Mouse (Mus musculus) embryonic facial prominence, embryonic 14.5 days (tissue): Measurements from ENCODE around the gene Hcrt. TPM values are rescaled to one million over a fixed set of nuclear protein-coding genes. Genes with fewer than 3 reads are reported as not detected.

Experiments
- ATAC-seq: fragments of 200-750 bp; cut with Nextera tagmentation; 2 replicates; pipeline ENCODE4 v1.8.0; 2017; ENCODE audit warnings: low read depth, moderate number of reproducible peaks, moderate TSS enrichment
- DNase-seq: peaks from one replicate; pipeline ENCODE4 v3.0.0-alpha.2; 2015; ENCODE audit warnings: low spot score
- H3K27ac ChIP-seq: fragments of 300-500 bp; sonication (generic); replicated peaks from 2 replicates; pipeline ENCODE4 v1.5.1; 2014; ENCODE audit warnings: low read depth, mild to moderate bottlenecking, low read length, moderate library complexity
- H3K27me3 ChIP-seq: fragments of 300-500 bp; sonication (generic); replicated peaks from 2 replicates; pipeline ENCODE4 v1.6.1; 2014; ENCODE audit warnings: low read length; ENCODE audit not compliant: control insufficient read depth, insufficient read depth
- H3K36me3 ChIP-seq: fragments of 300-500 bp; sonication (generic); 2 replicates; pipeline ENCODE4 v1.6.1; 2014; ENCODE audit warnings: low read length, mixed read lengths; ENCODE audit not compliant: control insufficient read depth, insufficient read depth
- H3K4me1 ChIP-seq: fragments of 300-500 bp; sonication (generic); 2 replicates; pipeline ENCODE4 v1.6.1; 2014; ENCODE audit warnings: antibody characterized with exemption, low read length; ENCODE audit not compliant: control insufficient read depth, insufficient read depth
- H3K4me2 ChIP-seq: fragments of 300-500 bp; sonication (generic); 2 replicates; pipeline ENCODE4 v1.6.1; 2014; ENCODE audit warnings: low read depth, mild to moderate bottlenecking, low read length, moderate library complexity, mixed read lengths
- H3K4me3 ChIP-seq: fragments of 300-500 bp; sonication (generic); 2 replicates; pipeline ENCODE4 v1.5.1; 2014; ENCODE audit warnings: low read depth, mild to moderate bottlenecking, low read length
- H3K9ac ChIP-seq: fragments of 300-500 bp; sonication (generic); 2 replicates; pipeline ENCODE4 v1.6.1; 2014; ENCODE audit warnings: low read depth, mild to moderate bottlenecking, low read length, moderate library complexity, mixed read lengths
- H3K9me3 ChIP-seq: fragments of 300-500 bp; sonication (generic); 2 replicates; pipeline ENCODE4 v1.6.1; 2016; ENCODE audit warnings: low read length; ENCODE audit not compliant: control insufficient read depth
- WGBS: fragments of 180-500 bp; shearing (Covaris S2); extraction: QIAGEN DNeasy Blood & Tissue Kit; methylation state at CpG from one replicate; pipeline ENCODE4 v1.1.7; 2014; 5-methylcytosine and 5-hydroxymethylcytosine counted together
- polyA plus RNA-seq: library from polyadenylated mRNA; unstranded; fragments of >200 nt; fragmentation: Nextera tagmentation; extraction: Ambion mirVana; gene quantifications from 2 replicates; pipeline ENCODE4 v1.2.1, GENCODE M21; 2014

The Hcrt gene
- polyA plus RNA-seq, 1 experiment from 2014 or later = not detected

- no peaks in the 10 kb centered on the region for H3K36me3 ChIP-seq
- no peak within 1 kb of the TSS for H3K9ac ChIP-seq
- under 1% methylated on average over 17 of the region's 51 CpGs for WGBS
- DNase-seq (peak; percentile 71), ATAC-seq (peak; percentile 56)
- peak within 1 kb of the TSS; percentile 53 for H3K4me2 ChIP-seq
- H3K4me1 ChIP-seq = 0 out of 2 replicates have a peak, but pooled peaks cover 6% of the 10 kb centered on the region
- H3K27me3 ChIP-seq = peaks cover 43% of the 10 kb centered on the region
- H3K27ac ChIP-seq = no peak within 1 kb of the TSS
- H3K4me3 ChIP-seq = peak within 1 kb of the TSS; percentile 33
- H3K9me3 ChIP-seq = no peaks in the 10 kb centered on the region
Observed at GRCm38 (mm10) chr11:100759611-100760233, 3.0 kb downstream of the Hcrt start, which contains the start of gene Kcnh4. Kcnh4 (minus strand) TSS chr11:100759942.

- Histone ChIP-seq H3K4me2 (peak overlapping the region; percentile 53), H3K4me1 (0 out of 2 replicates have a peak, but pooled peaks cover 6% of the 10 kb centered on the region), H3K36me3 (no peaks in the 10 kb centered on the region), H3K9ac (no peak overlapping the region), H3K27ac (no peak overlapping the region), H3K27me3 (peaks cover 43% of the 10 kb centered on the region), H3K4me3 (peak overlapping the region; percentile 33), H3K9me3 (no peaks in the 10 kb centered on the region)
- DNase-seq (peak; percentile 65), ATAC-seq (peak; percentile 58)
- whole genome bisulfite sequencing = under 1% methylated on average over 30 of the region's 35 CpGs
Observed at GRCm38 (mm10) chr11:100758707-100759610, 3.8 kb downstream of the Hcrt start.

DNA sequence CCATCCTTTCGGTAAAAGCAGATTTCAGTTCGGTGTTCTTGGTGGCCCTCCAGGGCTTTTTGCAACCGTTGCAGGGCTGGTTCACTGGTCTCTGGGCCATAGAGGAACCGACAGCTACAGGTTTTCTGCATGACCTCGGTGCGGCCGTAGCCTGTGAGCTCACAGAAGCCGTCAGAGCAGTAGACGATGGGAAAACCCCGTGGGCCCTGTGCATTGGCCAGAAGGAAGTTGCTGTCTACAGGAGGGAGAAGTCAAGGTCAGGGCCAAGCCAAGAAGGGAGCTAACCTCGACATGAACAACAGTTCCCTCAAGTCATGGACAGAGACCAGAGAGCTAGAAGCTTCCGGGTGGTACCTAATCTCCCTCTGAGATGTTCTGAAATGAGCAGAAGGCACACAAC, 5.2 kb downstream of the Hcrt start:
- no peaks in the 10 kb centered on the region for H3K9me3 ChIP-seq
- DNase-seq (no peak), ATAC-seq (no peak)
- H3K27me3 ChIP-seq = peaks cover 39% of the 10 kb centered on the region
- H3K4me1 ChIP-seq = 0 out of 2 replicates have a peak, but pooled peaks cover 6% of the 10 kb centered on the region
- no peak overlapping the region for H3K4me3 ChIP-seq
- whole genome bisulfite sequencing = 89% methylated on average over 12 of the region's 12 CpGs
- H3K4me2 ChIP-seq = no peak overlapping the region
- H3K36me3 ChIP-seq = no peaks in the 10 kb centered on the region
- H3K27ac ChIP-seq = no peak overlapping the region
- no peak overlapping the region for H3K9ac ChIP-seq

DNA sequence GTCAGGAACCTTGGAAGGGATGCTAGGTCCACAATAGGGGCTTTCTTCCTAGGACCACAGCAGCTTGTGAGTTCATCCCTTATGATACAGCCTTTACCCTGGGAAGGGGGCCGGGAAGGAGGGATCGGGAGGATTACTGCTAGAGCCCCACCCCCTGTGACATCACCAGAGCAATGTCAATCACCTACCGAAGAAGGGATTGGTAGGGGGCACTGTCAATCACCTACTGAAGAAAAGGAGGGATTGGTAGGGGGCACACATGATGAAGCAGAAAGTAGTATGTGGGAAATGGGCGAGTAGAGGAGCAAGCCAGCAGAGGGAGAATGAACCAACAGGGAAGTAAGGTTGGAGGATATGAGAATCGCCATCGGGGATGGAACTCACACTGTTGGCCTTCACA, 6.3 kb downstream of the Hcrt start:
- DNase-seq = no peak
- peaks cover 30% of the 10 kb centered on the region for H3K27me3 ChIP-seq
- H3K4me2 ChIP-seq = no peak overlapping the region
- ATAC-seq = no peak
- WGBS = 77% methylated on average over 6 of the region's 6 CpGs
- no peaks in the 10 kb centered on the region for H3K36me3 ChIP-seq
- H3K9me3 ChIP-seq = no peaks in the 10 kb centered on the region
- H3K9ac ChIP-seq = no peak overlapping the region
- no peak overlapping the region for H3K4me3 ChIP-seq
- 0 out of 2 replicates have a peak, but pooled peaks cover 6% of the 10 kb centered on the region for H3K4me1 ChIP-seq
- H3K27ac ChIP-seq = no peak overlapping the region

DNA sequence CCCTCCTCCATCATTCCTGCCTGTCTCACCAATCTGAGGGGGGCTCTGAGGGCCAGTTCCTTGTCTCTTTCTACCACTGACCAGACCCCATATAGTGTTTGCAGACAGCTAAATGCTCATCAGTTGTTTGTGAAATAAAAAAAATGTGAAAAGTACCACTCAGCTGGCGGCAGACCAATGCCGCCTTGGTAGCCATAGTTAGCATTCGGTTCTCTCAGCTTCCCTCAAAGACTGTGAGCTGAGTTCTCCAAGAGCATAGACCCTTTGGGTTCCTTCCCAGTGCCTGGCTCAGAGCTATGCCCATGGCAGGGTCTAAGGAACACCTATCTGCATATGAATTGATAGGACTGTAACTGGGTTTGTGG, 8.1 kb downstream of the Hcrt start:
- H3K27me3 ChIP-seq = peaks cover 13% of the 10 kb centered on the region
- no peak overlapping the region for H3K27ac ChIP-seq
- no peaks in the 10 kb centered on the region for H3K36me3 ChIP-seq
- H3K4me1 ChIP-seq = 0 out of 2 replicates have a peak, but pooled peaks cover 4% of the 10 kb centered on the region
- no peak overlapping the region for H3K9ac ChIP-seq
- no peaks in the 10 kb centered on the region for H3K9me3 ChIP-seq
- DNase-seq (no peak), ATAC-seq (no peak)
- 91% methylated on average over 3 of the region's 3 CpGs for WGBS
- no peak overlapping the region for H3K4me2 ChIP-seq
- H3K4me3 ChIP-seq = no peak overlapping the region

DNA sequence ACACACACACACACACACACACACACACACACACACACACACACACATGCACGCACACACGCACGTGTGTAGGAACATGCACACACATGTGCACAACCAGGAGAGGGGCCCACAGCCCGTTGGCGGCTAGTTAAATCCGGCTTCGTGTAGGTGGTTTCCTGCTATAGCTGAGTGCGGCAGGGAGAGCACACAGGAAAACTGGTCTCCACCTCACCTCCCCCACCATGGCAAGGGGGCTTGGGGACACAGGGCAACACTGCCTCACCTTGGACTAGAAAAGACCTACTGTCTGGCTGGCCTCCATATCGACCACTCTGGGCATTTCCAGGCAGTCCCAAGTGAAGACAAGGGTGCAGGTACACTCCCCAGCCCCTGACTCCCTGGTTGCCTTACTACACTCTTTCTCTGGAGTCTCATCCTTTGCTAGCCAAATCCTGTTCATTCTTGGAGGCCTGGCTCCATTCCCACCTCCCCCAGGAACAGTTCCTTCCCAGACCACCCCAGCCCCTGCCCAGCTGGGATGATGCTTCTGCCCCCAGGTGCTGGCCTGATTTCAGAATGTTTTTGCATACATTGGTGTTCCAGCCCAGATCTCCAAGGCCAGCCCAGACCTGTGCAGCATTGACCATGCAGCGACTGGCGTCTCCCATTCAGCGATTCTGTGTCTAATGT, 8.6 kb downstream of the Hcrt start:
- no peak overlapping the region for H3K4me2 ChIP-seq
- no peak overlapping the region for H3K4me3 ChIP-seq
- no peak overlapping the region for H3K9ac ChIP-seq
- no peaks in the 10 kb centered on the region for H3K9me3 ChIP-seq
- DNase-seq (no peak), ATAC-seq (no peak)
- H3K27me3 ChIP-seq = peaks cover 8% of the 10 kb centered on the region
- no peaks in the 10 kb centered on the region for H3K4me1 ChIP-seq
- no peak overlapping the region for H3K27ac ChIP-seq
- no peaks in the 10 kb centered on the region for H3K36me3 ChIP-seq
- WGBS = 83% methylated on average over 8 of the region's 12 CpGs

DNA sequence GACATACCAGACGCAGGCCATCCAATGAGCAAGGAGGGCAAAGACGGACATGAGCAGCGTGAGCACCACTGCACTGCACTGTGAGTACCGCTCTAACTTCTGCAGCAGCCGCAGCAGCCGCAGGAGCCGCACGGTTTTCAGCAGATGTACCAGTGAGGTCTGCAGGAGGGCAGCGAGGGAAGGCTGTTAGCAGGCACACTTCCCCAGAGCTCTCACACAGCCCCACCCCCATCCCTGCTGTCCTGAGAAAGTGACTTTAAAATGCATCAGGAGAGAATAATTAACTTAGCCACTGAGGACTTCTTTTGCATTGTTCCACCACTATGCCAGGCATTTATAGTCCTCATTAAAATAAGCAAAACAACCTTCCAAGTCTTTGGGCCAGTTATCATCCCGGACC, 10.4 kb downstream of the Hcrt start:
- DNase-seq (no peak), ATAC-seq (no peak)
- Histone ChIP-seq H3K4me3 (no peak overlapping the region), H3K27me3 (no peaks in the 10 kb centered on the region), H3K36me3 (no peaks in the 10 kb centered on the region), H3K27ac (no peak overlapping the region), H3K9me3 (no peaks in the 10 kb centered on the region), H3K4me2 (no peak overlapping the region), H3K4me1 (no peaks in the 10 kb centered on the region), H3K9ac (no peak overlapping the region)
- WGBS = 36% methylated on average over 10 of the region's 10 CpGs

GRCm38 (mm10) chr11:100750127-100750526, 12.6 kb downstream of the Hcrt start:
- no peak overlapping the region for H3K4me2 ChIP-seq
- 85% methylated on average over 16 of the region's 16 CpGs for WGBS

More at GRCm38 (mm10) chr11:100750127-100750526, 12.6 kb downstream of the Hcrt start:
- Histone ChIP-seq H3K4me1 (no peaks in the 10 kb centered on the region), H3K9ac (no peak overlapping the region), H3K4me3 (no peak overlapping the region), H3K27ac (no peak overlapping the region), H3K9me3 (no peaks in the 10 kb centered on the region), H3K27me3 (no peaks in the 10 kb centered on the region), H3K36me3 (no peaks in the 10 kb centered on the region)
- no peak for DNase-seq
- no peak for ATAC-seq
